Comparison of ENCODE assay signal across 27 mouse cellular contexts in genomic region chr1:145579460-145579859, GRCm38 (mm10).
"Had no signal": no experiment of that assay in that cellular context is flagged by ENCODE, and none has a peak within 500 bp of the region (broad histone marks: within the 10 kb centered on the region; RNA-seq: fewer than 3 reads in every experiment).

No protein-coding gene starts in this region.

- H3K9me3 ChIP-seq: limb, embryonic 10.5 days; limb, embryonic 12.5 days; limb, embryonic 13.5 days; limb, embryonic 15.5 days; liver, embryonic 12.5 days; liver, embryonic 13.5 days; liver, embryonic 15.5 days; lung, embryonic 15.5 days; megakaryocyte, embryonic 14.5 days; midbrain, embryonic 10.5 days; midbrain, embryonic 12.5 days; midbrain, embryonic 13.5 days; midbrain, embryonic 15.5 days had no signal

- H3K4me1 ChIP-seq: limb, embryonic 10.5 days; limb, embryonic 12.5 days; limb, embryonic 13.5 days; limb, embryonic 15.5 days; liver, embryonic 12.5 days; liver, embryonic 13.5 days; liver, embryonic 15.5 days; lung, embryonic 15.5 days; megakaryocyte, embryonic 14.5 days; midbrain, embryonic 10.5 days; midbrain, embryonic 12.5 days; midbrain, embryonic 13.5 days; midbrain, embryonic 15.5 days had no signal

- H3K27me3 ChIP-seq: limb, embryonic 12.5 days; limb, embryonic 13.5 days; limb, embryonic 15.5 days; liver, embryonic 12.5 days; liver, embryonic 13.5 days; liver, embryonic 15.5 days; lung, embryonic 15.5 days; megakaryocyte, embryonic 14.5 days; midbrain, embryonic 12.5 days; midbrain, embryonic 13.5 days; midbrain, embryonic 15.5 days had no signal

- H3K36me3 ChIP-seq: limb, embryonic 10.5 days; limb, embryonic 12.5 days; limb, embryonic 13.5 days; limb, embryonic 15.5 days; liver, embryonic 12.5 days; liver, embryonic 13.5 days; liver, embryonic 15.5 days; lung, embryonic 15.5 days; midbrain, embryonic 10.5 days; midbrain, embryonic 12.5 days; midbrain, embryonic 13.5 days; midbrain, embryonic 15.5 days had no signal

- H3K27ac ChIP-seq: limb, embryonic 10.5 days; limb, embryonic 12.5 days; limb, embryonic 13.5 days; limb, embryonic 15.5 days; liver, embryonic 12.5 days; liver, embryonic 13.5 days; liver, embryonic 14.5 days; liver, embryonic 15.5 days; lung, embryonic 15.5 days; macrophage; midbrain, embryonic 10.5 days; midbrain, embryonic 12.5 days; midbrain, embryonic 13.5 days; midbrain, embryonic 15.5 days had no signal

- H3K9ac ChIP-seq: limb, embryonic 12.5 days; limb, embryonic 13.5 days; limb, embryonic 15.5 days; liver, embryonic 12.5 days; liver, embryonic 13.5 days; liver, embryonic 14.5 days; liver, embryonic 15.5 days; liver, postnatal 0 days; lung, embryonic 14.5 days; lung, embryonic 15.5 days; midbrain, embryonic 12.5 days; midbrain, embryonic 13.5 days; midbrain, embryonic 15.5 days had no signal

- DNase-seq: left cerebral cortex, postnatal 4 days; liver; liver, embryonic 13.5 days; liver, postnatal 0 days; lung, adult 18-20 months; lung, adult 2 months; lung, embryonic 14.5 days; lung, postnatal 10 days; lung, postnatal 14 days; lung, postnatal 36 days; lung, postnatal 4 days; midbrain, embryonic 14.5 days had no signal

- H3K4me3 ChIP-seq: limb, embryonic 10.5 days; limb, embryonic 12.5 days; limb, embryonic 13.5 days; limb, embryonic 15.5 days; liver, embryonic 12.5 days; liver, embryonic 13.5 days; liver, embryonic 15.5 days; lung, embryonic 15.5 days; megakaryocyte, embryonic 14.5 days; midbrain, embryonic 10.5 days; midbrain, embryonic 12.5 days; midbrain, embryonic 13.5 days; midbrain, embryonic 15.5 days; myocyte had no signal
